Mouse (Mus musculus) small intestine, adult 2 months (tissue): Measurements from ENCODE around the gene Rfng. TPM values are rescaled to one million over a fixed set of nuclear protein-coding genes. Genes with fewer than 3 reads are reported as not detected.

Experiments used
- H3K27ac ChIP-seq: fragments of 200-500 bp; 2 replicates; pipeline ENCODE4 v1.5.1; 2012; ENCODE audit warnings: low read depth, low read length, control low read depth, inconsistent platforms; ENCODE audit not compliant: insufficient read depth
- H3K27me3 ChIP-seq: fragments of 200-500 bp; 2 replicates; pipeline ENCODE4 v1.6.1; 2012; ENCODE audit warnings: mild to moderate bottlenecking, moderate library complexity, low read length, inconsistent platforms; ENCODE audit not compliant: control insufficient read depth, insufficient read depth
- H3K36me3 ChIP-seq: fragments of 200-500 bp; 2 replicates; pipeline ENCODE4 v1.6.1; 2012; ENCODE audit warnings: mild to moderate bottlenecking, low read length, control low read depth, inconsistent platforms; ENCODE audit not compliant: control insufficient read depth, insufficient read depth
- H3K4me1 ChIP-seq: fragments of 200-500 bp; 2 replicates; pipeline ENCODE4 v1.6.1; 2012; ENCODE audit warnings: low read length, inconsistent platforms, mixed read lengths; ENCODE audit not compliant: control insufficient read depth, insufficient read depth, insufficient read length
- H3K4me3 ChIP-seq: fragments of 200-500 bp; 2 replicates; pipeline ENCODE4 v1.5.1; 2012; ENCODE audit warnings: low read depth, mild to moderate bottlenecking, control low read depth, inconsistent platforms, low read length, moderate library complexity
- CTCF ChIP-seq: fragments of 200-500 bp; IDR thresholded peaks from 2 replicates; pipeline ENCODE4 v1.5.1; 2012; ENCODE audit warnings: low read depth, mild to moderate bottlenecking, control low read depth, inconsistent platforms, low read length, moderate library complexity, mixed read lengths; ENCODE audit not compliant: insufficient replicate concordance, insufficient read length; ENCODE audit errors: extremely low read depth
- POLR2A ChIP-seq: fragments of 200-500 bp; IDR thresholded peaks from 2 replicates; pipeline ENCODE4 v1.6.1; 2012; ENCODE audit warnings: low read depth, mild to moderate bottlenecking, control low read depth, inconsistent platforms, low read length, moderate library complexity
- WGBS: fragments of 180-500 bp; shearing (Covaris S2); methylation state at CpG from one replicate; pipeline ENCODE4 v1.1.7; 2018; 5-methylcytosine and 5-hydroxymethylcytosine counted together
- polyA plus RNA-seq: library from polyadenylated mRNA; depleted of rRNA; stranded (reverse); fragments of >200 nt; gene quantifications from 2 replicates; pipeline ENCODE4 v1.2.3, GENCODE M21; 2012

Gene Rfng
- polyA plus RNA-seq, 1 experiment = 90.5 TPM

GRCm38 (mm10) chr11:120751606-120752005 lies 32.4 kb downstream of the Rfng start:
- H3K36me3 ChIP-seq = no peaks in the 10 kb centered on the region
- H3K27ac ChIP-seq = no peak overlapping the region
- no peak for TF ChIP-seq POLR2A
- no peak for TF ChIP-seq CTCF
- peaks cover 3% of the 10 kb centered on the region; the same call in 1 of the 2 replicates for H3K4me1 ChIP-seq
- H3K4me3 ChIP-seq = no peak overlapping the region
- WGBS = 55% methylated on average over 4 of the region's 4 CpGs
- no peaks in the 10 kb centered on the region for H3K27me3 ChIP-seq

GRCm38 (mm10) chr11:120749430-120749829 lies 34.6 kb downstream of the Rfng start:
- no peaks in the 10 kb centered on the region for H3K27me3 ChIP-seq
- H3K27ac ChIP-seq = no peak overlapping the region
- TF ChIP-seq CTCF (peak; percentile 43; the same call in 1 of the 2 replicates), POLR2A (no peak)
- H3K4me3 ChIP-seq = no peak overlapping the region
- H3K36me3 ChIP-seq = no peaks in the 10 kb centered on the region
- H3K4me1 ChIP-seq = peaks cover 3% of the 10 kb centered on the region; the same call in 1 of the 2 replicates
- WGBS = 70% methylated on average over 8 of the region's 8 CpGs

- Histone ChIP-seq H3K36me3 (no peaks in the 10 kb centered on the region), H3K4me1 (peaks cover 3% of the 10 kb centered on the region; the same call in 1 of the 2 replicates), H3K27ac (peak overlapping the region; percentile 53; the same call in 1 of the 2 replicates), H3K27me3 (no peaks in the 10 kb centered on the region), H3K4me3 (no peak overlapping the region)
- no peak for TF ChIP-seq CTCF
- 21% methylated on average over 4 of the region's 4 CpGs for WGBS
These were observed 36.0 kb downstream of the Rfng start for GRCm38 (mm10) chr11:120747974-120748373.

- no peak overlapping the region for H3K4me3 ChIP-seq
- peaks cover 3% of the 10 kb centered on the region; the same call in 1 of the 2 replicates for H3K4me1 ChIP-seq
- no peaks in the 10 kb centered on the region for H3K27me3 ChIP-seq
- 33% methylated on average over 7 of the region's 7 CpGs for WGBS
- H3K36me3 ChIP-seq = no peaks in the 10 kb centered on the region
- TF ChIP-seq POLR2A (no peak), CTCF (no peak)
- no peak overlapping the region for H3K27ac ChIP-seq
These were observed 39.8 kb downstream of the Rfng start for GRCm38 (mm10) chr11:120744121-120744701.

GRCm38 (mm10) chr11:120740981-120741380 lies 43.0 kb downstream of the Rfng start:
- Histone ChIP-seq H3K36me3 (no peaks in the 10 kb centered on the region), H3K27ac (no peak overlapping the region), H3K4me1 (no peaks in the 10 kb centered on the region), H3K4me3 (no peak overlapping the region), H3K27me3 (no peaks in the 10 kb centered on the region)
- no peak for TF ChIP-seq CTCF
- TF ChIP-seq POLR2A = no peak
- WGBS = 85% methylated on average over 5 of the region's 5 CpGs

- H3K27me3 ChIP-seq = no peaks in the 10 kb centered on the region; the same call in 1 of the 2 replicates
- H3K4me1 ChIP-seq = no peaks in the 10 kb centered on the region
- no peak overlapping the region for H3K27ac ChIP-seq
- TF ChIP-seq CTCF (no peak), POLR2A (no peak)
- WGBS = 83% methylated on average over 6 of the region's 6 CpGs
- no peaks in the 10 kb centered on the region for H3K36me3 ChIP-seq
- H3K4me3 ChIP-seq = no peak overlapping the region
These were observed 47.6 kb downstream of the Rfng start for GRCm38 (mm10) chr11:120736424-120736823.

- Histone ChIP-seq H3K27ac (no peak overlapping the region), H3K36me3 (no peaks in the 10 kb centered on the region), H3K4me3 (no peak overlapping the region), H3K4me1 (peaks cover 4% of the 10 kb centered on the region; the same call in 1 of the 2 replicates), H3K27me3 (no peaks in the 10 kb centered on the region; the same call in 1 of the 2 replicates)
- 15% methylated on average over 6 of the region's 6 CpGs for WGBS
- TF ChIP-seq POLR2A (no peak), CTCF (no peak)
These were observed 50.5 kb downstream of the Rfng start for GRCm38 (mm10) chr11:120733521-120733920.
